Mouse (Mus musculus) CH12.LX (cell line): ENCODE results near the gene Serpinb9b. TPM values are rescaled to one million over a fixed set of nuclear protein-coding genes. Genes with fewer than 3 reads are reported as not detected.

Experiments used
- DNase-seq: peaks from one replicate; pipeline ENCODE4 v3.0.0-alpha.2; 2013; ENCODE audit errors: extremely low read depth
- H3K27ac ChIP-seq: 2 replicates; pipeline ENCODE4 v1.5.1; 2012; ENCODE audit warnings: low read depth, mild to moderate bottlenecking, control low read depth, moderate library complexity; ENCODE audit not compliant: insufficient read depth
- H3K27me3 ChIP-seq: replicated peaks from 2 replicates; pipeline ENCODE3; 2012; ENCODE audit warnings: inconsistent platforms
- H3K36me3 ChIP-seq, 2 experiments: replicated peaks in 1 of 2; 2 replicates each; pipeline versions ENCODE3 to v1.6.1; 2012; ENCODE audit warnings: inconsistent platforms in 1 of 2, low read length in 1 of 2, mild to moderate bottlenecking in 1 of 2, mixed read lengths in 1 of 2, moderate library complexity in 1 of 2; ENCODE audit not compliant: control insufficient read depth in 1 of 2, insufficient read depth in 1 of 2
- H3K4me1 ChIP-seq, 2 experiments: 2 replicates each; pipeline ENCODE4 v1.6.1; 2012; ENCODE audit warnings: inconsistent platforms in 1 of 2, moderate library complexity in 1 of 2; ENCODE audit not compliant: insufficient read depth in 2 of 2, control insufficient read depth in 1 of 2
- H3K4me2 ChIP-seq: 2 replicates; pipeline ENCODE4 v1.6.1; 2012; ENCODE audit warnings: low read depth, mild to moderate bottlenecking, control low read depth; ENCODE audit not compliant: poor library complexity, insufficient read depth, severe bottlenecking
- H3K4me3 ChIP-seq, 3 experiments: fragments of 150-350 bp in 1 of 3; sonication (generic) in 1 of 3; replicated peaks in 1 of 3; 2 replicates each; pipeline versions ENCODE3 to v1.5.1; 2011 to 2012; ENCODE audit warnings: low read depth in 2 of 3, low read length in 2 of 3, mild to moderate bottlenecking in 2 of 3, moderate library complexity in 2 of 3, control low read depth in 1 of 3, improper control_type of control experiment in 1 of 3, inconsistent platforms in 1 of 3, mixed read lengths in 1 of 3; ENCODE audit not compliant: poor library complexity in 1 of 3
- H3K79me2 ChIP-seq: replicated peaks from 2 replicates; pipeline ENCODE4 v1.6.1; 2012; ENCODE audit warnings: mild to moderate bottlenecking, moderate library complexity; ENCODE audit not compliant: control insufficient read depth, poor library complexity, insufficient read depth, severe bottlenecking; ENCODE audit errors: extremely low read depth
- H3K9ac ChIP-seq: 2 replicates; pipeline ENCODE4 v1.6.1; 2012; ENCODE audit warnings: low read depth, mild to moderate bottlenecking, control low read depth, moderate library complexity; ENCODE audit not compliant: insufficient read depth
- H3K9me3 ChIP-seq: replicated peaks from 2 replicates; pipeline ENCODE3; 2012; ENCODE audit warnings: low read length, inconsistent platforms, mixed read lengths
- CHD1 ChIP-seq: IDR thresholded peaks from 2 replicates; pipeline ENCODE4 v1.6.1; 2012; ENCODE audit warnings: low read depth, low read length, improper control_type of control experiment, inconsistent platforms
- CTCF ChIP-seq, 2 experiments: IDR thresholded peaks in 1 of 2; conservative IDR thresholded peaks in 1 of 2; 2 replicates each; pipeline ENCODE4 v1.5.1; 2011 to 2012; ENCODE audit warnings: low read depth in 2 of 2, low read length in 2 of 2, improper control_type of control experiment in 1 of 2, inconsistent platforms in 1 of 2, mild to moderate bottlenecking in 1 of 2, moderate library complexity in 1 of 2
- EP300 ChIP-seq: IDR thresholded peaks from 2 replicates; pipeline ENCODE4 v1.6.1; 2011; ENCODE audit warnings: low read length, improper control_type of control experiment
- ETS1 ChIP-seq: conservative IDR thresholded peaks from 2 replicates; pipeline ENCODE4 v1.6.1; 2012; ENCODE audit warnings: low read depth, mild to moderate bottlenecking, inconsistent platforms, low read length, improper control_type of control experiment, moderate library complexity
- GABPA ChIP-seq: IDR thresholded peaks from 2 replicates; pipeline ENCODE4 v1.6.1; 2012; ENCODE audit warnings: low read depth, low read length, improper control_type of control experiment, inconsistent platforms; ENCODE audit not compliant: insufficient replicate concordance
- HCFC1 ChIP-seq: IDR thresholded peaks from 2 replicates; pipeline ENCODE4 v1.6.1; 2012; ENCODE audit warnings: low read depth, mild to moderate bottlenecking, inconsistent platforms, low read length, improper control_type of control experiment
- IRF4 ChIP-seq: IDR thresholded peaks from 2 replicates; pipeline ENCODE4 v1.6.1; 2014; ENCODE audit warnings: low read depth, mild to moderate bottlenecking, inconsistent platforms, low read length, improper control_type of control experiment
- JUN ChIP-seq: IDR thresholded peaks from 2 replicates; pipeline ENCODE4 v1.6.1; 2011; ENCODE audit warnings: low read depth, mild to moderate bottlenecking, low read length, improper control_type of control experiment, moderate library complexity; ENCODE audit not compliant: insufficient read depth
- KAT2A ChIP-seq: IDR thresholded peaks from 2 replicates; pipeline ENCODE4 v1.6.1; 2012; ENCODE audit warnings: low read length, improper control_type of control experiment, inconsistent platforms; ENCODE audit not compliant: insufficient replicate concordance
- MAX ChIP-seq: IDR thresholded peaks from 2 replicates; pipeline ENCODE4 v1.6.1; 2011; ENCODE audit warnings: low read length, improper control_type of control experiment
- MAZ ChIP-seq: IDR thresholded peaks from 2 replicates; pipeline ENCODE4 v1.6.1; 2012; ENCODE audit warnings: low read depth, mild to moderate bottlenecking, inconsistent platforms, low read length, improper control_type of control experiment, moderate library complexity
- MEF2A ChIP-seq: IDR thresholded peaks from 2 replicates; pipeline ENCODE4 v1.6.1; 2014; ENCODE audit warnings: low read depth, mild to moderate bottlenecking, inconsistent platforms, low read length, improper control_type of control experiment, borderline replicate concordance
- MXI1 ChIP-seq: IDR thresholded peaks from 2 replicates; pipeline ENCODE4 v1.6.1; 2011; ENCODE audit warnings: mild to moderate bottlenecking, low read depth, low read length, improper control_type of control experiment
- MYC ChIP-seq: IDR thresholded peaks from 2 replicates; pipeline ENCODE4 v1.6.1; 2011; ENCODE audit warnings: low read depth, mild to moderate bottlenecking, improper control_type of control experiment, low read length
- PAX5 ChIP-seq: IDR thresholded peaks from 2 replicates; pipeline ENCODE4 v1.6.1; 2012; ENCODE audit warnings: low read length, inconsistent platforms, mixed read lengths
- POLR2AphosphoS2 ChIP-seq: IDR thresholded peaks from 2 replicates; pipeline ENCODE4 v1.6.1; 2011; ENCODE audit warnings: low read depth, low read length, improper control_type of control experiment
- RAD21 ChIP-seq: IDR thresholded peaks from 2 replicates; pipeline ENCODE4 v1.6.1; 2011; ENCODE audit warnings: low read depth, mild to moderate bottlenecking, low read length, improper control_type of control experiment, moderate library complexity
- RCOR1 ChIP-seq: conservative IDR thresholded peaks from 2 replicates; pipeline ENCODE4 v1.6.1; 2012; ENCODE audit warnings: low read depth, mild to moderate bottlenecking, inconsistent platforms, low read length, improper control_type of control experiment
- SIN3A ChIP-seq: IDR thresholded peaks from 2 replicates; pipeline ENCODE4 v1.6.1; 2012; ENCODE audit warnings: low read length, improper control_type of control experiment, inconsistent platforms
- SMC3 ChIP-seq: IDR thresholded peaks from 2 replicates; pipeline ENCODE4 v1.6.1; 2011; ENCODE audit warnings: low read depth, low read length, improper control_type of control experiment
- TCF12 ChIP-seq: IDR thresholded peaks from 2 replicates; pipeline ENCODE4 v1.6.1; 2014; ENCODE audit warnings: low read depth, mild to moderate bottlenecking, inconsistent platforms, low read length, improper control_type of control experiment
- UBTF ChIP-seq: IDR thresholded peaks from 2 replicates; pipeline ENCODE4 v1.6.1; 2012; ENCODE audit warnings: low read depth, mild to moderate bottlenecking, inconsistent platforms, low read length, improper control_type of control experiment, moderate library complexity
- ZKSCAN1 ChIP-seq: IDR thresholded peaks from 2 replicates; pipeline ENCODE4 v1.6.1; 2012; ENCODE audit warnings: low read depth, inconsistent platforms, low read length, improper control_type of control experiment, borderline replicate concordance
- ZMIZ1 ChIP-seq: IDR thresholded peaks from 2 replicates; pipeline ENCODE4 v1.6.1; 2012; ENCODE audit warnings: low read depth, mild to moderate bottlenecking, inconsistent platforms, low read length, improper control_type of control experiment
- dilution Hi-C: fragments of 300-500 bp; cut with MboI; formaldehyde crosslinking; loops from 2 replicates; pipeline ENCODE4 v1.14.3; 2020; ENCODE audit warnings: low sequenced_read_pairs; ENCODE audit not compliant: extremely low pct_unique_long_range_greater_than_20kb, extremely low pct_ligation_motif_present
- in situ Hi-C: fragments of 300-500 bp; cut with MboI; formaldehyde crosslinking; loops from 3 replicates; pipeline ENCODE4 v1.14.3; 2019; ENCODE audit warnings: low sequenced_read_pairs, low pct_ligation_motif_present, low pct_unique_long_range_greater_than_20kb, mixed read lengths
- polyA plus RNA-seq: library from polyadenylated mRNA; unstranded; fragments of >175 nt; gene quantifications from 2 replicates; pipeline ENCODE4 v1.2.1, GENCODE M21; 2012; ENCODE audit warnings: low read depth; ENCODE audit not compliant: insufficient read length
- total RNA-seq, 2 experiments: library from RNA; depleted of rRNA; stranded (reverse); fragments of 300-350 nt in 1 of 2; fragments of >200 nt in 1 of 2; gene quantifications; 2 replicates each; pipeline ENCODE4 v1.2.3; 2012 to 2014

Serpinb9b gene
- total and polyA plus RNA-seq, 3 experiments: 0.24 TPM; not detected in 2

GRCm38 (mm10) chr13:33004414-33005105 is 22.7 kb upstream of the Serpinb9b start (continued):
- peak; percentile 48 for TF ChIP-seq IRF4
- TF ChIP-seq MEF2A: 0 out of 2 replicates have a peak, but pooled peaks have one; percentile 45
- TF ChIP-seq ZMIZ1: peak; percentile 57; the same call in 1 of the 2 replicates
- no peak for TF ChIP-seq UBTF
- TF ChIP-seq CHD1: no peak
- TF ChIP-seq ZKSCAN1: no peak
- peak; percentile 46; the same call in 1 of the 2 replicates for TF ChIP-seq SIN3A
- 0 out of 2 replicates have a peak, but pooled peaks have one; percentile 36 for TF ChIP-seq ETS1
- peak in 1 of 2 experiments; percentile 84; a peak in 3 of 4 replicates for TF ChIP-seq CTCF (conservative IDR thresholded peaks at IDR 0.05 in 1 of 2, IDR thresholded peaks at IDR 0.05 in 1 of 2; ENCODE audit: low read depth in 2 of 2, low read length in 2 of 2)
- 0 out of 2 replicates have a peak, but pooled peaks have one; percentile 42 for TF ChIP-seq MAZ
- 0 out of 2 replicates have a peak, but pooled peaks have one; percentile 40 for TF ChIP-seq EP300
- TF ChIP-seq PAX5: no peak
- 0 out of 2 replicates have a peak, but pooled peaks have one; percentile 65 for TF ChIP-seq MXI1
- no peak for TF ChIP-seq JUN
- peak; percentile 71 for TF ChIP-seq SMC3
- TF ChIP-seq MAX: peak; percentile 55
- peak; percentile 32 for TF ChIP-seq HCFC1
- TF ChIP-seq MYC: no peak
- no peak for TF ChIP-seq KAT2A
- no peak for TF ChIP-seq GABPA
- TF ChIP-seq, all 38 proteins: peak for 20

- Histone ChIP-seq H3K4me3 (no peak overlapping the region), H3K36me3 (peaks cover 0 to 29% of the 10 kb centered on the region in 2 experiments), H3K27me3 (no peaks in the 10 kb centered on the region), H3K27ac (no peak overlapping the region), H3K79me2 (no peaks in the 10 kb centered on the region), H3K9ac (no peak overlapping the region), H3K4me1 (peaks cover 0 to 24% of the 10 kb centered on the region in 2 experiments; a peak in 2 of 4 replicates), H3K4me2 (no peak overlapping the region), H3K9me3 (no peaks in the 10 kb centered on the region)
- no peak for DNase-seq
- TF ChIP-seq TCF12 (no peak), UBTF (no peak), HCFC1 (no peak), MEF2A (no peak), EP300 (no peak), RCOR1 (no peak), KAT2A (no peak), POLR2AphosphoS2 (no peak), RAD21 (no peak)
- in situ Hi-C loops: loop anchor here (10.0 kb wide), 1 partner anchor 69 kb away; the partner anchor contains the start of gene Serpinb1b
- dilution Hi-C loops: no loop called here
These were observed 21.6 kb upstream of the Serpinb9b start for GRCm38 (mm10) chr13:33005501-33006075.
